Mouse (Mus musculus) cerebellum, postnatal 14 days (tissue): Measurements from ENCODE around the gene Olfr1085.
"Not testable (repeated sequence)": the region's sequence is repeated elsewhere in the genome, so short reads cannot be mapped to it uniquely, and the experiment has no call there.

ENCODE experiments used
- DNase-seq, 2 experiments: peaks; one replicate each; pipeline ENCODE4 v3.0.0; 2021; ENCODE audit warnings: mixed read lengths in 2 of 2

The Olfr1085 gene

DNA sequence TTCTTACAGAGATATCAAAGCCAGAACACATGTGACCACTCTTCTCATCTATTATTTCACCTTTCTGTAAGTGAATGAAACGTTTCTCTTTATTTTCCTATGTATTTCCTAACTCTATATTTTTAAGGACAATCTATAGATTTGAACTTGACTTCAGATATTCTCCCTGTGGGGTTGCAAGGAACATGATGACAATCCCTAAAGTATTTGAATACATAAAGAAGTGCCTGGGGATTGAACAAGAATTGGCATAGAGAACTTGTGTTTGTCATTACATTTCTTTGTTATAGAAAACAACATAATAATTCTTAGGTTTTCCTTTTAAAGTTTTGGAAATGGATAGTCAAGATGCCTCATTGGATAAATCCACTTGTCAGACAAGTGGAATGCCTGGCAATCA lies at the start of gene Olfr1085:
Gene Olfr1085 (minus strand): TSS at position 101 of the 400 bp plus-strand sequence.
- DNase-seq, result no peak

DNA sequence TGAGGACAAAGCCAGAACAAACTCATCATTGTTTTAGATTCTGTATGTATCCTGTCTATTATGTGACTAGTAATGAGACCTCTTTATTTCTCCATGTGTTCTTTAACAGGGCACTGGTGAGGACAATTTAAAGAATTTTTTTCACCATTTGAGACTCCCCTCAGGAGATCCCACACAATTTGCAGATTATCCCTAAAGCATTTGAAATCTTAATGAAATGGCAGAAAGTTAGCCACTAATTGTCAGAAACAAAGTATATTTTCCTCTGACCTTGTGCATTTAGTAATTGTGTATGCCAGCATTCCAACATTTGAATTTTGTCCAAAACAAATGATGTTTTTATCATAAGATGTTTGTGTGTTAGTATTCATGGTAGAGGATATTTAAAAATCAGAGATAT lies 36.5 kb upstream of the Olfr1085 start, which contains the start of gene Olfr1087:
Gene Olfr1087 (minus strand): TSS at position 101 of the 400 bp plus-strand sequence.
- no peak for DNase-seq

DNA sequence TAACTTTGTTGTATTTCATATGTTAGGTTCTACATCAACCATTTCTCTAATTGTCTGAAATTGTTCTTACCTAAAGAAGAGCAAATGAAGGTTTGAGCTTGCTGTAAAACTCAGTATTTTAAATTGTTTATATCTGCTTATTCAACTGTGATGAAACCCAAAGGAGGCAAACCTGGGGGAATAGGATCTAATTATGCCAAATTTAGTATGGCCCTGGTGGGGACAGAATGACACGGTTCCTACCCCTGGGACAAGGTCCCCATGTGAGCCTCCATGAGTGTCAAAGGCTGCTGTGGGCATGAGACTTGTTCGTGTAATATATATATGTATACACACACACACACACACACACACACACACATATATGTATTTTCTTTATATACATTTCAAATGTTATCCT lies 18.2 kb upstream of the Olfr1085 start, which contains the start of gene Olfr1086:
Gene Olfr1086 (minus strand): TSS at position 101 of the 400 bp plus-strand sequence.
- DNase-seq, result no peak

DNA sequence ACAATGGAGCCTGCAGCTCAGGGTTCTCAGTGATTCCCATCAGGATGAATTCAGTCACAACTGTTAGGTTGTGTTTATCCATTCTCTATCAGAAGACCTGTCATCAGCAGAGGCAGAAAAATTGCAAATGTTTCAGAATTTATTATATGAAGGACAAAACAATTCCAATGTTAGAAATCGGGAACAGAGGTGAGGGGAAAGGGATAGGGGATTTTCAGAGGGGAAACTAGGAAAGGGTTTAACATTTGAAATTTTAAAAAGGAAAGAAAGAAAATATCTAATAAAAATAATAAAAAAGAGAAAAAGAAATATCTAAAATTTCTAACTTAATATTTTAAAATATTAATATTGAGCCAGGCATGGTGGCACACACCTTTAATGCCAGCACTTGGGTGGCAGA lies 22.2 kb downstream of the Olfr1085 start, which contains the start of gene Olfr1084:
Gene Olfr1084 (minus strand): TSS at position 101 of the 400 bp plus-strand sequence.
- DNase-seq, result not testable (repeated sequence)
